38 mouse cellular contexts compared by ENCODE assay signal in genomic region chr5:28498846-28499245, GRCm38 (mm10). TPM values are rescaled to one million over a fixed set of nuclear protein-coding genes. Genes with fewer than 3 reads are reported as not detected.
"Had no signal": no experiment of that assay in that cellular context is flagged by ENCODE, and none has a peak within 500 bp of the region (broad histone marks: within the 10 kb centered on the region; RNA-seq: fewer than 3 reads in every experiment).

No protein-coding gene starts in this region.

- H3K4me1 ChIP-seq: heart, embryonic 10.5 days; heart, embryonic 12.5 days; heart, embryonic 13.5 days; heart, embryonic 15.5 days; hindbrain, embryonic 10.5 days; hindbrain, embryonic 12.5 days; hindbrain, embryonic 13.5 days; hindbrain, embryonic 15.5 days; kidney, embryonic 15.5 days had no signal

- H3K27ac ChIP-seq: heart, embryonic 10.5 days; heart, embryonic 13.5 days; heart, embryonic 15.5 days; hindbrain, embryonic 10.5 days; hindbrain, embryonic 12.5 days; hindbrain, embryonic 13.5 days; hindbrain, embryonic 14.5 days; hindbrain, embryonic 15.5 days; hindbrain, postnatal 0 days; intestine, embryonic 15.5 days; kidney, embryonic 15.5 days; kidney, postnatal 0 days; layer of hippocampus, adult 2 months had no signal

- H3K9ac ChIP-seq: heart, embryonic 12.5 days; heart, embryonic 13.5 days; heart, embryonic 15.5 days; hindbrain, embryonic 12.5 days; hindbrain, embryonic 13.5 days; hindbrain, embryonic 14.5 days; hindbrain, embryonic 15.5 days; intestine, embryonic 15.5 days; kidney, embryonic 15.5 days had no signal

- H3K9me3 ChIP-seq: heart, embryonic 10.5 days; heart, embryonic 12.5 days; heart, embryonic 13.5 days; heart, embryonic 15.5 days; hindbrain, embryonic 10.5 days; hindbrain, embryonic 12.5 days; hindbrain, embryonic 13.5 days; hindbrain, embryonic 15.5 days; intestine, embryonic 15.5 days; kidney, embryonic 15.5 days had no signal

- H3K4me3 ChIP-seq: heart, embryonic 10.5 days; heart, embryonic 12.5 days; heart, embryonic 13.5 days; heart, embryonic 15.5 days; hindbrain, embryonic 10.5 days; hindbrain, embryonic 12.5 days; hindbrain, embryonic 13.5 days; hindbrain, embryonic 15.5 days; intestine, embryonic 15.5 days; kidney, embryonic 15.5 days; layer of hippocampus, adult 2 months had no signal

- DNase-seq: heart, postnatal 14 days; heart, postnatal 36 days; heart, postnatal 4 days; kidney, adult 11 months; kidney, adult 18-20 months; kidney, adult 2 months; kidney, adult 8-10 months; kidney, adult 9 months; kidney, postnatal 10 days; kidney, postnatal 14 days; kidney, postnatal 25 days; kidney, postnatal 36 days; kidney, postnatal 4 days; layer of hippocampus, adult 9-11 months; layer of hippocampus, postnatal 36 days had no signal

- H3K36me3 ChIP-seq: heart, embryonic 10.5 days; heart, embryonic 12.5 days; heart, embryonic 13.5 days; heart, embryonic 15.5 days; hindbrain, embryonic 10.5 days; hindbrain, embryonic 12.5 days; hindbrain, embryonic 13.5 days; hindbrain, embryonic 15.5 days; intestine, embryonic 15.5 days; kidney, embryonic 15.5 days had no signal

- ATAC-seq: hindbrain, embryonic 16.5 days; hindbrain, postnatal 0 days; inflammation-experienced regulatory T-cells, adult 6 months; intestine, embryonic 15.5 days; intestine, embryonic 16.5 days had no signal

- H3K4me2 ChIP-seq: heart, embryonic 11.5 days; heart, embryonic 12.5 days; heart, embryonic 13.5 days; heart, embryonic 15.5 days; hindbrain, embryonic 12.5 days; hindbrain, embryonic 13.5 days; hindbrain, embryonic 14.5 days; hindbrain, embryonic 15.5 days; intestine, embryonic 15.5 days; kidney, embryonic 15.5 days had no signal

- H3K27me3 ChIP-seq: heart, embryonic 12.5 days; heart, embryonic 13.5 days; heart, embryonic 15.5 days; hindbrain, embryonic 12.5 days; hindbrain, embryonic 13.5 days; hindbrain, embryonic 15.5 days; intestine, embryonic 15.5 days; kidney, embryonic 15.5 days had no signal

RNA-seq across cellular contexts. Expression of gene Shh, which starts 31.8 kb away (rescaled TPM):
- total RNA-seq: heart, adult 8-10 months; heart, postnatal 14 days; heart, postnatal 25 days; heart, postnatal 36 days; heart, postnatal 4 days; hematopoietic stem cell, adult 5-6 weeks had no signal
- polyA plus RNA-seq: heart, embryonic 14.5 days; heart, postnatal 0 days; inflammation-experienced regulatory T-cells, adult 6 months had no signal
